Mouse (Mus musculus) G1E (cell line): ENCODE measurements around the gene Tbcb.

Source experiments
- CTCF ChIP-seq: IDR thresholded peaks from 2 replicates; pipeline ENCODE4 v1.5.1; 2012; ENCODE audit warnings: low read depth, low read length, inconsistent platforms, mixed read lengths
- GATA1 ChIP-seq: IDR thresholded peaks from 2 replicates; pipeline ENCODE4 v1.6.1; 2012; ENCODE audit warnings: borderline replicate concordance, low read length, inconsistent platforms, mixed read lengths
- GATA2 ChIP-seq: IDR thresholded peaks from 2 replicates; pipeline ENCODE4 v1.6.1; 2012; ENCODE audit warnings: low read depth, low read length, inconsistent platforms, borderline replicate concordance
- TAL1 ChIP-seq: conservative IDR thresholded peaks from 2 replicates; pipeline ENCODE4 v1.6.1; 2012; ENCODE audit warnings: low read depth, low read length, inconsistent platforms, mixed read lengths

DNA sequence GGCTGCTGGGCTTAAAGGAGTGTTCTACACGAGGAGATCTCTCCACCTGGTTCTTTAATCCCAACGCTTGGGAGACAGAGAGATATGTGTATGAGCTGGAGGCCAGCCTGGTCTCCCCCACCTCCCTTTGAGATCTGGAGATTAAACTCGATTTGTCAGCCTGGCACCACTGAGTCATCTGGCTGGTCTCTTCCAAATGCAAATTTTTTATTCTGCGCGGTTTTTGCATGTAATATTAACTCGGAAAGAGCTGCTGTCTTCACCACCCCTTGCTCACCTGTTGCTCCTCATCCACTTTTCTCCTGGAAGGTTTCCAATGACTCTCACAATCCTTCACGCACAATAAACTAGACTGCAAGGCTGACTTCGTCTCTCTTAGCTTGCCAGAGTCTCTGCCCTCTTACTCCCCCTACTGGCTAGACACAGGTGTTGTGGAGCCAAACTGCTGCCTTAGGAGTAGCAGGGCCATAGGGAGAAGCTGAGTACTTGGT, 33.5 kb downstream of the Tbcb start, which contains the start of gene Capns1:
- TF ChIP-seq CTCF (peak; percentile 80), TAL1 (no peak), GATA1 (no peak), GATA2 (no peak)
